Mouse (Mus musculus): Measurements from ENCODE around the gene Qtrt2.

GRCm38 (mm10) chr16:43935892-43936291, 9.3 kb upstream of the Qtrt2 start:
- no peak for TF ChIP-seq CTCF (IDR thresholded peaks at IDR 0.05)
- no peak for TF ChIP-seq EP300 (IDR thresholded peaks at IDR 0.05)
